Mouse (Mus musculus) gonadal fat pad, adult 2 months (tissue): ENCODE data around the gene Prr18. TPM values are rescaled to one million over a fixed set of nuclear protein-coding genes. Genes with fewer than 3 reads are reported as not detected.
A peak's percentile ranks its signal among the peaks of the same experiment; 100 is the strongest.

Source experiments
- DNase-seq: peaks from one replicate; pipeline ENCODE4 v3.0.0-alpha.2; 2012; ENCODE audit warnings: low read depth
- polyA plus RNA-seq: library from polyadenylated mRNA; depleted of rRNA; stranded (reverse); fragments of >200 nt; gene quantifications from 2 replicates; pipeline ENCODE4 v1.2.3, GENCODE M21; 2012

Prr18 gene
- polyA plus RNA-seq, 1 experiment: 0.46 TPM

- no peak for DNase-seq
Observed at GRCm38 (mm10) chr17:8340407-8341359, 3.4 kb downstream of the Prr18 start.

- no peak for DNase-seq
Observed at GRCm38 (mm10) chr17:8341360-8341963, 4.2 kb downstream of the Prr18 start.

GRCm38 (mm10) chr17:8342706-8343105, 5.4 kb downstream of the Prr18 start:
- no peak for DNase-seq

DNA sequence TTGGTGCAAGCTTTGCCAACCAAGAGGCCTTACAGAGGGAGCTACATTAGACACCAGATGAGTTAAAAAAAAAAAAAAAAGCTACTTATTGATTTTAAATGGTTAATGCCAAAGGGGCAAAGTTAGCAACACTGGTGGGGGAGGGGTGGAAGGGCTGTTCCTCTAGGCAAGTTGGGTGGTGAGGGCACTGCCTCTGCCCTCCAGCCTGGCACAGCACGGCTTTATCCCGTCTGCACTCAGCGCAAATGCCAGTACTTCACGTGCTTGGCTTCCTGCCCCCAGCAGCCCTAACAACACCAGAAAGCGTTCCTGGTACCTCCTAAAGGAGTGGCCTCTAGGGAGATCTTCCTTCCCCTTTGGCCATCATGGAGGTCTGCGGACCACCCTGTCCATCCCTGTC, 6.2 kb downstream of the Prr18 start:
- DNase-seq: no peak

DNA sequence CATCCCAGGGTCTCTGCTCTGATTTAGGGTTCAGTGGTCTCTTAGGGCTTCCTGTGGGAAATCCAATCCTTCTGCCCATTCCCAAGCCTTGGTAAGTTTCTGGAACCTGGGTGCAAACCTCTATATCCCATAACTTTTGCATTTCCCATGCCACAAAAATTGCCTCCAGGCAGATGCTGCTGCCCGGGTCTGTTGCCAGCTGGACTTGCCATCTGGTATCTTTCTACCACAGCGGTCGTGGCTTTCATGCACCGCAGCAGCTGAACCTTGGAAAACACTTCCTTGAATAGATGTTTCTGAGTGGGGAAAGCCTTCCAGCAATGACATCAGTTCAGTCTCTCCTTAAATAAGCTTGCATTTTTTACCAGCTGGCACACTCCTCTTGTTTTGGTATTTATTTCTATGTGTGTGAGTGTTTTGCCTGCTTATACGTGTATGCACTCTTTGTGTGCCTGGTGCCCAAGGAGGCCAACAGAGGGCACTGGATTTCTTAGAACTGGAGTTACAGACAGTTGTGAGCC, 10.6 kb downstream of the Prr18 start:
- no peak for DNase-seq

GRCm38 (mm10) chr17:8348941-8349340, 11.7 kb downstream of the Prr18 start:
- no peak for DNase-seq

DNA sequence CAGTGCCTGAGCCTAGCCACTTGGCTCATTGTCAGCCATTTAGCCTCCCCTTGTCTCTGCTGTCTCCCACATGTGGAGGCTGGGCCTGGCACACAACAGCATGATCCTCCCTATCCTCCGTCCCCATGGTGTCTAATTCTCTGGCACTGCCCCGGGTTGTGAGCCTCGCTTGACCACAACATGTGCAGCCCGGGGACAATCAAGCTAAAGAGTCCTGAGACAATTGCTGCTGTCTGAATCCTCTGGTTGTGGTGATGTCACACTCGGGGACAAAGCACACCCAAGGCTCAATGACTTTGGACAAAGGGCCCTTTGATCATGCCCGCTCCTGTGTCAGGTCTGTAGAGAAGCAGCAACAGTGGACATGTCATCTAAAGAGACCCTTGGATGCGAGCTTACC, 13.8 kb downstream of the Prr18 start:
- no peak for DNase-seq

- no peak for DNase-seq
Observed at GRCm38 (mm10) chr17:8355692-8356091, 18.4 kb downstream of the Prr18 start, which contains the start of gene T2. T2 (plus strand) TSS chr17:8355992.

DNA sequence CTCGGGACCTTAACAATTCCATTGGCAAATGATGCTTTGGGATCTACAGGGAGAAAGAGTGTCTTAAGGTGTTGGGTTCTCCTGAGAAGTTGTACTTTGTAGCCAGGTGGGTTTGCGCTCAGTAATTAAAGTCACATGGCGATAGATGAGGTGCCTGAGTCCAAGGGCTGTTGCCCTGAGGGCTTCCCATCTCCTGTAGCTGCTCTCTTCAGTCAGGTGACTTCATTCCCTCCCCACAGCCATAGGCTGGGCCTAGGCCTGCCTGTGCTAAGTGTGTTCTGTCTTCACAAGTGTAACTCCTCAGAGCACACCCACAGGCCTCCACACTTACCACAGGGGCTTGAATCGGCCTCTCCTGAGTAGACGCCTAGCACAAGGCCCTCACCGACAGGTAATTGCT, 20.2 kb downstream of the Prr18 start:
- DNase-seq: no peak

DNA sequence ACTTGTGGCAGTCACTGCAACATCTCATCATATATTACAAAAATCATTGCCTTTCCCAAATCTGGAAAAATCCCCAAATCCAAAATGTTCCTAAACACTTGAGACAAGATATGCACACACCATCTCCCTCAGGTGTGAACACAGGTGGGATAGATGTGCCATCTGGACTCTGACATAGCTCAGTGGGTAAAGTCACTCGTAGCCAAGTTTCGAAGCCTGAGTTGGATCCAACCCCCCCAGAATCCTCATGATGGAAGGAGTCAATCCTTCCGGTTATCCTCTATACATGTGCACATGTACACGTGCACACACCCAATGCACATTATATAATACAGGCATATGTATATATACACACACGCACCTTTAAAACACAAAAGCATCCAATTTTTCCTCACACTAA, 23.6 kb downstream of the Prr18 start:
- DNase-seq: no peak

DNA sequence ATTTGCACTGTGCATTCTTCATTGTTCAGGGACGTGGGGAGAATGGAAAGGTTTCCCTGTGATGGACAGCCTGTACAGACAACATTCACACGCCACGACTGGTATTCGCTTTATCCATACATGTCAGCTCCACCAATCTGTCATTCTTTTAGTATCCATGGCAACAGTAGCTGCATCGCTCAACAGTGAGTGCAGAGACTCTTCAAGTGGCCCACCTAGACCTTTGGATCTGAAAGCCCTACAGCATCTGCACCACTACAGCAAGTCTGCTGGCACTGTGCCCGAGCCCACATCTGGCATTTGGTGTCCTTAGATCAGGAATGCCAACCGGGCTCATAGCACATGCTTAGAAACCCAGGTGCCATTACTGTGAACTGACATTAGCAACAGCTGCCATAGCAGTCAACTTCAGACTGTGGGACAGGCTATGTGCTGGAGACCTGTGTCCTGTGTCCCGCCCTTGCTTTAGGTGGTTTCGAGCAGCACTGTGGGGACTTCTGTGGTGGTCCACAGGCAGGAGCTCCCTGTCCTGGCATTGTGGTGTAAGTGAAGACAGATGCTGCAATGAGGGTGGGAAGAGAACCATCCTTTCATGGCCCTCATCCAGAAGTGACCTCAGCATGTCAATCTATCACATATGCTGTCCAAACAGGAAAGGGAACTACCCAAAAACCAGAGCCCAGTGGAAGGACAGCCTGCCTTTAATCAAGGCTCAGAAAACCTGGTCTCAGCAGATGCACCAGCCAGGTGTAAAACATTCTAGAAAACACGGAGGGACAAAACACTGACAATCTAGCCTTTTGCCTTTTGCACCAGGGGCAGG, 24.2 kb downstream of the Prr18 start:
- no peak for DNase-seq

DNA sequence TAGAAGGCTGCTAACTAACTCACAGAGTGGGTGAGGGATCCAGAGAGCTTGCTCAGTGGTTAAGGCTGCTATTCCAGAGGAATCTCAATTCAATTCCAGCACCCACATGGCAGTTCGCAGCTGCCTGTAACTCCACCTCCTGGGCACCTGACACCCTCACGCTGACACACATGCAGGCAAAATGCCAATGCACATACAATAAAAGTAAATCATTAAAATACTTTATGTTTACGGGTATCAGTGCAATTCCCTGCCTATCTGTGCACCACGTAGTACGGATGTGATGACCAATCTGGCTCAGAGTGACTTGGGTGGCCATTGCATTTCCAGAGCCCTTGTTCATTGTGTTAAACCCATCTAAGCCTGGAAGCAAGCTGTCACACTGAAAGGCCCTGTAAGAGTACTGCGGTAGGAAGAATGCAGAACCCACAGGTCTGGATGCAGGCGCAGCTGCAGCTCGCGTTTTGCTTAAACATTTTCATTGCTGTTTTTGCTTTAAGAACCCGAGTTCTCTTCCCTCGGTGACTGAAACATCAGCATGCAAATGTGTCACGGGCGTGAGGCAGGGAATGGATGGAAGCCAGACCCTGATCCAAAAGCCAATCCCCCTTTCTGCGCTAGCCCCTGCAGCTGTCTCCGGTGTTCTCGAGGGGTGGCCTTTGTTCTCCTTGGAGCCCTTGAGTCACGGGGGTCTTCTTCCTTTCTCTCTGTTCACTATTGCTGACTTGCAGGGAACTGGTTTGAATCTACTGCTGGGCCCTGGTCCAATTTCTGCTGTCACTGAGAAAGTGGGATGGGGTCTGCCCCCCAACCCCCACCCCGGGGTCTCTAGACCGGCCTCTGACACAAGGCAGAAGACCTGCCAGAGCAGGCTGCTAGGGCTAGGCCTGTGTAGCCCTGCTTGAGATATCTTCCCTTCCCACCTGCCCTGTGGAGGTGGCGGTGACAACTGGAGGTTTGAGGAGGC, 30.5 kb downstream of the Prr18 start:
- DNase-seq: peak; percentile 6

DNA sequence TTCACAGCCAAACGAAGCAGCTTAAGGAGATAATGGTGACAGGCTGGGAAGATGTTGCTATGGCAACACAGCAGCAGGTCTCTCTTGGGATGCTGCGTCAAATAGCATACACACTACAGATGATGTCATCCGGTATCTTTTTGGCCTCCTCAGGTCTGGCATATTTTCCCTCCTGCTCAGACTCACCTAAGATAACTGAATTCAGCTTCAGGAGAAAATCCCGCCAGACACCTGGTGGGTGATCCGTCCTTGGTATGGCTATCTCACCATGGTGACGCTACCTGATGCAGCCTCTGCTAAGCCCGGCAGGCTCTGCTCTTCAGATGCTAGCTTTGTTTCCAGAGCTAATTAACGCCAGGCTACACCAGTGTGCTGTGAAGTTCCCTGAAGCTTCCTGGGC, 31.3 kb downstream of the Prr18 start:
- no peak for DNase-seq

DNA sequence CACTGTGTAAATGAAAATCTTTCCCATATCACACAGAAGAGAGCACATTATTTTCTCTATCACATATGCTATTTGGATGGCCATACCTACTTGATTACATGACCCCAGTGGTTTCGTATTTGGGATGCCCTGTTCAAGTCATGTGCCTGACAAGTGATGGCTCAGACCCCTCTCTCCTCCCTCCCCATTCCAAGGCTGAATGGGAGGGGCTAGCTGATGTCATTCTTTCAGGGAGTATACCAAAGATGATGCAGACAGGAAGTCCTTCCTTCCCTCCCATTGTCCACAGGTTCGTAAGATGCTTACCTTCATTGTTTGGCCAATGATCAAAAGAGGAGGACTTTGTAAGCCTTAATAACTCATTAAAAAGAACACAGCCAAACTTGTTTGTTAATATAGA, 31.9 kb downstream of the Prr18 start:
- DNase-seq: no peak

GRCm38 (mm10) chr17:8370634-8371229, 33.5 kb downstream of the Prr18 start:
- no peak for DNase-seq

DNA sequence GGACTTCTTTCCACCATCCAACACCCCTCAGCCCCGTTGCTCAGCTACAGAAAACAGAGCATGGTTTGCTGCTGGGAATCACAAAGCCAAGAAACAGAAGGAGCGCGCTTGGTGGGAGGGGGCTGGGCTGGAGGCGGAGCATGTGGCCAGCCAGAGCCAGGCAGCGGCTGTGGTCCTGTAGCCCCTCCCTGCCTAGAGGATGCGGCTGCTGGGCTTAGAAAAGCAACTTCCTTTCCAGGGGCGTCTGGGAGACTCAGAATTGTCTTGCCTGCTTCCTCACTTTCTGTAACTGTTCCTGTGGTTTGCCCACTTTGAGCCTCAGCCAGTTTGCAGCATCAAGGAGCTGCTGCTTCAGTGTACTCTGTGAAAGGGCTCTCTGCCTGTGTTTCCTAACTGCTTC, 34.6 kb downstream of the Prr18 start:
- DNase-seq: no peak

- DNase-seq: peak; percentile 8
Observed at GRCm38 (mm10) chr17:8372286-8373046, 35.2 kb downstream of the Prr18 start.

DNA sequence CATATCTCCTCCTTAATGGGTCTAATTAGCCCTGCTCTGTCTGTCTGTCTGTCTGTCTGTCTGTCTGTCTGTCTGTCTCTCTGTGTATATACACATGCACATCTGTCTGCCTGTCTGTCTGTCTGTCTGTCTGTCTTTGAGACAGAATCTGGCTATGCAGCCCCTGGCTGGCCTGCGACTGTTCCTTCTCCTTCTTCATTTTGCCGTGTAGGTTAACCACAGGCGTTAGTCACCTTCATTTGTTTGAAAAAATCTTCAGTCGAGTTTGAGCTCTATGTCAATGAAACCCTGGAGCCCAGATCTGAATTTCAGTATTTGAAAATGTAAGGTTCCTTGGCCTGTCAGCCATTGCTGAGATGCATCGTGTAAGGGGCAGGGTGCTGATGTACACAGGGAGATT, 40.0 kb downstream of the Prr18 start:
- no peak for DNase-seq

- DNase-seq: no peak
Observed at GRCm38 (mm10) chr17:8385441-8385840, 48.2 kb downstream of the Prr18 start.

- DNase-seq: no peak
Observed at GRCm38 (mm10) chr17:8388463-8388862, 51.2 kb downstream of the Prr18 start.
